Mouse (Mus musculus): ENCODE data around the gene N4bp1.

The N4bp1 gene

GRCm38 (mm10) chr8:86895390-86895789 is 10.3 kb upstream of the N4bp1 start:
- no peak for DNase-seq (ENCODE audit: low spot score)

GRCm38 (mm10) chr8:86894194-86894761 is 9.2 kb upstream of the N4bp1 start:
- no peak for DNase-seq (ENCODE audit: low spot score)

GRCm38 (mm10) chr8:86893554-86893953 is 8.5 kb upstream of the N4bp1 start:
- DNase-seq (ENCODE audit: low spot score), result no peak

- DNase-seq (ENCODE audit: low spot score), result no peak
These were observed 6.5 kb upstream of the N4bp1 start for GRCm38 (mm10) chr8:86891533-86891932.

GRCm38 (mm10) chr8:86888058-86888939 is 3.2 kb upstream of the N4bp1 start:
- DNase-seq (ENCODE audit: low spot score), result peak; percentile 37

GRCm38 (mm10) chr8:86884067-86884466 is 991 bp downstream of the N4bp1 start:
- DNase-seq (ENCODE audit: low spot score), result peak; percentile 52

GRCm38 (mm10) chr8:86882568-86883478 is 2.2 kb downstream of the N4bp1 start:
- DNase-seq (ENCODE audit: low spot score), result peak; percentile 47

GRCm38 (mm10) chr8:86881951-86882350 is 3.1 kb downstream of the N4bp1 start:
- DNase-seq (ENCODE audit: low spot score), result no peak

GRCm38 (mm10) chr8:86881068-86881609 is 3.9 kb downstream of the N4bp1 start:
- no peak for DNase-seq (ENCODE audit: low spot score)

GRCm38 (mm10) chr8:86876831-86877230 is 8.2 kb downstream of the N4bp1 start:
- DNase-seq (ENCODE audit: low spot score), result no peak

GRCm38 (mm10) chr8:86874055-86874454 is 11.0 kb downstream of the N4bp1 start:
- DNase-seq (ENCODE audit: low spot score), result no peak

- DNase-seq (ENCODE audit: low spot score), result peak; percentile 57
These were observed 11.9 kb downstream of the N4bp1 start for GRCm38 (mm10) chr8:86873151-86873550.

- no peak for DNase-seq (ENCODE audit: low spot score)
These were observed 12.8 kb downstream of the N4bp1 start for GRCm38 (mm10) chr8:86872097-86872815.

- DNase-seq (ENCODE audit: low spot score), result no peak
These were observed 13.6 kb downstream of the N4bp1 start for GRCm38 (mm10) chr8:86871421-86871820.

- peak; percentile 74 for DNase-seq (ENCODE audit: low spot score)
These were observed 14.3 kb downstream of the N4bp1 start for GRCm38 (mm10) chr8:86870771-86871170.

- no peak for DNase-seq (ENCODE audit: low spot score)
These were observed 17.0 kb downstream of the N4bp1 start for GRCm38 (mm10) chr8:86868041-86868440.

- no peak for DNase-seq (ENCODE audit: low spot score)
These were observed 20.3 kb downstream of the N4bp1 start for GRCm38 (mm10) chr8:86864764-86865163.

GRCm38 (mm10) chr8:86862837-86863236 is 22.2 kb downstream of the N4bp1 start:
- DNase-seq (ENCODE audit: low spot score), result no peak

- no peak for DNase-seq (ENCODE audit: low spot score)
These were observed 22.8 kb downstream of the N4bp1 start for GRCm38 (mm10) chr8:86862155-86862816.

GRCm38 (mm10) chr8:86861516-86861915 is 23.5 kb downstream of the N4bp1 start:
- no peak for DNase-seq (ENCODE audit: low spot score)

GRCm38 (mm10) chr8:86856248-86856647 is 28.8 kb downstream of the N4bp1 start:
- DNase-seq (ENCODE audit: low spot score), result no peak
